Mouse (Mus musculus) left cerebral cortex, postnatal 36 days (tissue): Measurements from ENCODE around the gene Tmem120a. TPM values are rescaled to one million over a fixed set of nuclear protein-coding genes. Genes with fewer than 3 reads are reported as not detected.

Source experiments
- DNase-seq, 2 experiments: peaks; one replicate each; pipeline ENCODE4 v3.0.0; 2021 to 2022; ENCODE audit warnings: low spot score in 2 of 2, mixed read lengths in 1 of 2
- intact Hi-C: fragments of 180-260 bp; cut with DNase I; formaldehyde crosslinking; loops from one replicate; pipeline ENCODE4 v1.15.1; 2025
- total RNA-seq, 2 experiments: library from RNA; stranded (reverse); gene quantifications; 2 replicates each; pipeline ENCODE4 v1.2.3; 2021

Gene Tmem120a
- total RNA-seq = 10 to 100 TPM; 15.6 to 18.0 TPM

- peak; percentile 93 for DNase-seq
- intact Hi-C loops = no loop called here
These were observed at the start of gene Tmem120a for GRCm38 (mm10) chr5:135743741-135744609. Gene Tmem120a, minus strand, starts transcription at chr5:135744448.

- DNase-seq = no peak
- intact Hi-C loops = no loop called here
These were observed 38.7 kb upstream of the Tmem120a start for GRCm38 (mm10) chr5:135782901-135783300.

DNA sequence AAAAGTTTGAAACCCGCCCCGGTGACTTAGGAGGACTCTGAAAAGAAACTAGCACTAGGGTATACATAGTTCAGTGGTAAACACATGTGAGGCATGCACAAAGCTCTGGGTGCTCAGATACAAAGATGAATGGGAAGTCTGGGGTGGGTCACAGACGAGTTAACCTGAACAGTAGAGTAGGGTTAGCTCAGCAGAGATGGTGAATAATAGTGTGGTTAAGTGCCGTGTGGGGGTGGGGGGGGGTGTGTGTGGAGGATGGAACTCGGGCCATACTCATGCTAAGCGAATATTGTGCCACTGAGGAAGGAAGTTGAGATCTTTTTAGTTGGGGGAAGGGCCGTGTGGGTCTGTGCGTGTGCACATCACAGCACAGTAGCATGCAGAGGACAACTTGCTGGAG, 36.1 kb upstream of the Tmem120a start:
- intact Hi-C loops = no loop called here
- no peak for DNase-seq

GRCm38 (mm10) chr5:135778471-135779445, 34.5 kb upstream of the Tmem120a start, which contains the start of gene Mdh2:
Gene Mdh2, plus strand, starts transcription at chr5:135778480.
- intact Hi-C loops = loop anchor here (5.0 kb wide), 1 partner anchor 146 kb away; the partner anchor contains the start of gene Rhbdd2
- peak; percentile 98 to 99 for DNase-seq

GRCm38 (mm10) chr5:135777796-135778470, 33.7 kb upstream of the Tmem120a start, which contains the start of gene Styxl1:
Gene Styxl1, minus strand, starts transcription at chr5:135778385.
- intact Hi-C loops = loop anchor here (5.0 kb wide), 1 partner anchor 146 kb away; the partner anchor contains the start of gene Rhbdd2

DNA sequence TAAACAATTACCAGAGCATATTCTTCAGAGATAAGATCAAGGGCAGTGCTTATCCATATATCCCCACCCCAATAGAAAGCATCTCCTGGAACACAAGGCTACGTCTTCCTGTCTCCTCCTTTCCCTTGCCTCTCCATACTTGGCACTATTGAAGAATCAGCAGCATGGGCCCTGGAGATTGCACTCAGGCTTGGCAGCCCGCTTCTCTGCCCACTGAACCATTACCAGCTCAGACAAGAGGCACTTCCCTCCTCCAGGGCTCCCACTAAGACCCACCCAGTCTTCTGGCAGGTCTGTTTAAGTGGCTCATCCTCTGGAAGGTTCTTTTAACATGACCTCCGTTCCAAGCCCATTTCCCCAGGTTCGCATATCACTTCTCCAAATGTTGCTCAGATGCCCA, 32.3 kb upstream of the Tmem120a start:
- intact Hi-C loops = loop anchor here (5.0 kb wide), 1 partner anchor 144 kb away; the partner anchor contains the start of gene Rhbdd2
- DNase-seq = no peak

More at GRCm38 (mm10) chr5:135777796-135778470, 33.7 kb upstream of the Tmem120a start, which contains the start of gene Styxl1:
- no peak for DNase-seq

GRCm38 (mm10) chr5:135772519-135772918, 28.3 kb upstream of the Tmem120a start:
- DNase-seq = no peak
- intact Hi-C loops = no loop called here

DNA sequence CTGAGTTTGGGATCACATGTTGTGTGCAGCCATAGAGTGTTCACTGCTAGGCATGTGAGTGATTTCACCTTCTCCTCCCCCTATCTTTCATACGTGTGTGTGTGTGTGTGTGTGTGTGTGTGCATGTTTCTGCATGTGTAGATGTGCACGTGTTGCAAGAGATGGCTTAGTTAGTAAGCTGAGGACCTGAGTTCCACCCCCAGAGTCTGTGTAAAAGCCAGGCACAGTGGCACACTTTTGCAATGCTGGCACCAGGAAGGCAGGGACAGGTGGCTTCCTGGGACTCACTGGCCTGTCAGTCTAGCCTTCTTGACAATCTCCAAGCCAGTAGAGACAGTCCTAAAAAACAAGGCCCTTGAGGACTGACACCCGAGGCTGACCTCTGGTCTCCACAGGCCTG, 20.7 kb upstream of the Tmem120a start:
- DNase-seq = no peak
- intact Hi-C loops = loop anchor here (5.0 kb wide), 2 partner anchors 133 to 363 kb away; partner anchors contain the start of gene Rhbdd2

GRCm38 (mm10) chr5:135763526-135763925, 19.3 kb upstream of the Tmem120a start:
- intact Hi-C loops = loop anchor here (1.0 to 5.0 kb wide), 4 partner anchors 131 to 361 kb away; partner anchors contain the start of gene Rhbdd2

DNA sequence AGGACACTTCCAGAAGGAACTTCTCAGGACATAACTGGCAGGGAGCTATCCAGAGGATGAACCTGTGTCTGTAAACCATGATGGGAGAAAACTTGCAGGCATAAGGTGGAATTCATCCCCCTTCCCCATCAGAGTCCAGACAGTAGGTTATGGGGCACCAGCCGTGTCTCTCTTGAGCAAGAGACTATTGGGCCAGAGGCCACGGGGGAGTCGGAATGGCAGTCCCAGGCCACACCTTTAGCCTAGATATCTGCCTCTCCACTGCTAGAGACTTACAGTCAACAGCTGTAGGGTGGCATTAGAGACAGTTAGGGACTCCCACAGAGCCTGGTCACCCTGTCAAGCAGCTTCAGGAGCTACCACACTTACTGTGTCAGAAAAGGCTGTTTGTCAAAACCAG, 17.6 kb upstream of the Tmem120a start:
- intact Hi-C loops = loop anchor here (2.0 to 5.0 kb wide), 3 partner anchors 130 to 360 kb away; partner anchors contain the start of gene Rhbdd2
- DNase-seq = no peak

More at GRCm38 (mm10) chr5:135763526-135763925, 19.3 kb upstream of the Tmem120a start:
- peak; percentile 39 to 59 for DNase-seq

DNA sequence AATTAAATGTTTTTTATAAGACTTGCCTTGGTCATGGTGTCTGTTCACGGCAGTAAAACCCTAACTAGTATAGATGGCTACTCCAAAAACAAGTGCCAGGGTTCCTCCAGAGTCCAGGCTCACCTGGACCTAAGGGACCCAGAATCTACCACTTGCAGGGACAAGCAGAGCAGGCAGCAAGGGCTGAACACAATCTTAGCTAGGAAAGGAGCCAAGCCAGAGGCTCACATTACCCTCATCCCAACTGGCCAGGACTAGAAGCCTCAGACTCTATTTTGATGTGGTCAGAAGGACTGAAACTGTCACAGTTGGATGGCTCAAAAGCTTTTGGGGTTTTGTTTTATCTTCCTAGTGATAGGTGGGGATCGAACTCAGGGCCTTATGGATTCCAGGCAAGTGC, 7.3 kb upstream of the Tmem120a start:
- no peak for DNase-seq
- intact Hi-C loops = no loop called here

DNA sequence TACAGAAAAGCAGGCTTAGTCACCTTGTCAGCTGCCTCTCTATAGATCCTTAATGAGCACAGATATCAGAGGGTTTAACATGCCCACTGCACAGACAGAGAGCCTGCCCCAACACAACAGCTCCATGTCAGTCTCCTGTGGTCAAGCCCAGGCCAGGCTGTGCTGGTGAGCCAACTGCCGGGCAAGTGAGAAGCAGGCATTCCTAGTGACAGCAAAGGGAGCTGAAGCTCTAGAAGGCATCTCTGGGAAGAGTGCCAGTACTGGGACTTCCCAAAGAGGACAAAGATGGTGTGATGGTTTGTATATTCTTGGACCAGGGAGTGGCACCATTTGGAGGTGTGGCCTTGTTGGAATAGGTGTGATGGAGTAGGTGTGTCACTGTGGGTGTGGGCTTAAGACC, 6.8 kb upstream of the Tmem120a start:
- intact Hi-C loops = no loop called here
- no peak for DNase-seq

DNA sequence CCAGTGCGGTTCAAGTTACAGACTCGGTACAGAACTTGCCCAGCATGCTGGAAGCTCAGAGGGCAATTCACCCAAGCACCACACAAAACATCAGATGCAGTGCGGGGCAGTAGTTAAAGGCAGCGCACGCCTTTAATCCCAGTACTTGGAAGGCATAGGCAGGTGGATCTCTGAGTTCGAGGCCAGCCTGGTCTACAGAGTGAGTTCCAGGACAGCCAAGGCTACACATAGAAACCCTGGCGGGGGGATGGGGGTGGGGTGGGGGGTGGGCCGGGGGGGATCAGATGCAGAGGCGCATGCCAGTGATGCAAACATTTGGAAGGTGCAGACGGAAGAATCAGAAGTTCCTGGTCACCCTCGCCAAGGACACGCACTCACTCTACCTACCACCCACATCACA, 494 bp upstream of the Tmem120a start:
- intact Hi-C loops = no loop called here
- no peak for DNase-seq

GRCm38 (mm10) chr5:135742941-135743740, 1.1 kb downstream of the Tmem120a start:
- intact Hi-C loops = no loop called here
- no peak for DNase-seq

GRCm38 (mm10) chr5:135742156-135742555, 2.1 kb downstream of the Tmem120a start:
- DNase-seq = no peak
- intact Hi-C loops = no loop called here

GRCm38 (mm10) chr5:135738266-135738665, 6.0 kb downstream of the Tmem120a start:
- intact Hi-C loops = no loop called here
- no peak for DNase-seq

DNA sequence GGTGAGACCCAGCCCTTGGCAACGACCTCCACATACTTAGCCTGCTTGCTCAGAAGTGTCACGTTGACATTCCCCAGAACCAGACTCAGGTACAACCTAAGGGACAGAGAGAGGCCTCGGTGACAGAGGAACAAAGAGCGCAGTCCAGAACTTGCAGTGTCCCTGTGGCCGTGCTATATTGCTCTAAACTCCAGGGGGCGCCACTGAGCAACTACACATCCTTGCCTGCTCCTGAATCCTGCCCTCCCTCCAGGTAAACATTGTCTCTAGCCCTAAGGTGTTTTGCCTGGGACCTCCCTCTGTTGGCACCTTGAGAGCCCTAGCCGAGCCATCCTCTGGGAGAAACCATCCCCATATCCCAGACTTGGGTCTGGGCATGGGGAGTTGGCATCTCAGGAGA, 7.1 kb downstream of the Tmem120a start:
- no peak for DNase-seq
- intact Hi-C loops = no loop called here

DNA sequence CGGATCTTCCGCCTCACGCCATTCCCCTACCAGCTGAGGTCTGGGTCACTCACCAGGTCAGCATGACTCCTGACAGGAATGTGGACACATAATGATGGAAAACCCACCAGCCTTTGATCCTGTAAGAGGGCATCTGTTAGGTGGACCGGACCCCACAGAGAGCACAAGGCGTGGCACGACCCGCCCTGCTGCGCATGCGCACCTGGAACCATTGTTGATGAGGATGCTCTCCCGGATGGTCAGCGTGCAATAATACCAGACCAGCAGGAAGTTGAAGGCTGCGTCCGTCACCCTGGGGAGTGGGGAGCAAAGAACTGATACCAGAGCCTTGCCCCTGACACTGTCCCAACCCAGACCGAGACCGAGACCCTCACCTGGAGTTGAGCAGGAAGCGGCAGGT, 7.7 kb downstream of the Tmem120a start:
- DNase-seq = no peak
- intact Hi-C loops = no loop called here
